Mouse (Mus musculus): ENCODE results near the gene Plce1.
A peak's percentile ranks its signal among the peaks of the same experiment; 100 is the strongest.

Gene Plce1

GRCm38 (mm10) chr19:38480731-38481621, at the start of gene Plce1:
TSS of gene Plce1 (plus strand) at chr19:38481109.
- DNase-seq, result peak; percentile 79

- DNase-seq, result no peak
Observed at GRCm38 (mm10) chr19:38431326-38431725, 49.6 kb upstream of the Plce1 start.

GRCm38 (mm10) chr19:38432021-38432420, 48.9 kb upstream of the Plce1 start:
- DNase-seq, result no peak

GRCm38 (mm10) chr19:38433381-38433780, 47.5 kb upstream of the Plce1 start:
- no peak for DNase-seq

- DNase-seq, result no peak
Observed at GRCm38 (mm10) chr19:38435221-38435620, 45.7 kb upstream of the Plce1 start.

- peak; percentile 16 for DNase-seq
Observed at GRCm38 (mm10) chr19:38441860-38442259, 39.0 kb upstream of the Plce1 start.

- no peak for DNase-seq
Observed at GRCm38 (mm10) chr19:38445758-38446157, 35.2 kb upstream of the Plce1 start.

GRCm38 (mm10) chr19:38455228-38455627, 25.7 kb upstream of the Plce1 start:
- DNase-seq, result no peak

GRCm38 (mm10) chr19:38458996-38459395, 21.9 kb upstream of the Plce1 start:
- DNase-seq, result no peak

GRCm38 (mm10) chr19:38460696-38461095, 20.2 kb upstream of the Plce1 start:
- DNase-seq, result no peak

- DNase-seq, result no peak
Observed at GRCm38 (mm10) chr19:38470257-38470893, 10.5 kb upstream of the Plce1 start.

- DNase-seq, result no peak
Observed at GRCm38 (mm10) chr19:38475394-38475793, 5.5 kb upstream of the Plce1 start.

- DNase-seq, result peak; percentile 74
Observed at GRCm38 (mm10) chr19:38478286-38478685, 2.6 kb upstream of the Plce1 start.

- peak; percentile 78 for DNase-seq
Observed at GRCm38 (mm10) chr19:38478948-38479347, 2.0 kb upstream of the Plce1 start.

- no peak for DNase-seq
Observed at GRCm38 (mm10) chr19:38479473-38479872, 1.4 kb upstream of the Plce1 start.

GRCm38 (mm10) chr19:38480156-38480720, 671 bp upstream of the Plce1 start:
- DNase-seq, result no peak

GRCm38 (mm10) chr19:38481906-38482305, 997 bp downstream of the Plce1 start:
- peak; percentile 52 for DNase-seq

GRCm38 (mm10) chr19:38482406-38483181, 1.7 kb downstream of the Plce1 start:
- no peak for DNase-seq

- DNase-seq, result peak; percentile 28
Observed at GRCm38 (mm10) chr19:38485779-38486555, 5.1 kb downstream of the Plce1 start.

GRCm38 (mm10) chr19:38487501-38487900, 6.6 kb downstream of the Plce1 start:
- DNase-seq, result no peak

GRCm38 (mm10) chr19:38488103-38488912, 7.4 kb downstream of the Plce1 start:
- peak; percentile 43 for DNase-seq
